Mouse (Mus musculus): ENCODE measurements around the gene Nmt1.

The Nmt1 gene

DNA sequence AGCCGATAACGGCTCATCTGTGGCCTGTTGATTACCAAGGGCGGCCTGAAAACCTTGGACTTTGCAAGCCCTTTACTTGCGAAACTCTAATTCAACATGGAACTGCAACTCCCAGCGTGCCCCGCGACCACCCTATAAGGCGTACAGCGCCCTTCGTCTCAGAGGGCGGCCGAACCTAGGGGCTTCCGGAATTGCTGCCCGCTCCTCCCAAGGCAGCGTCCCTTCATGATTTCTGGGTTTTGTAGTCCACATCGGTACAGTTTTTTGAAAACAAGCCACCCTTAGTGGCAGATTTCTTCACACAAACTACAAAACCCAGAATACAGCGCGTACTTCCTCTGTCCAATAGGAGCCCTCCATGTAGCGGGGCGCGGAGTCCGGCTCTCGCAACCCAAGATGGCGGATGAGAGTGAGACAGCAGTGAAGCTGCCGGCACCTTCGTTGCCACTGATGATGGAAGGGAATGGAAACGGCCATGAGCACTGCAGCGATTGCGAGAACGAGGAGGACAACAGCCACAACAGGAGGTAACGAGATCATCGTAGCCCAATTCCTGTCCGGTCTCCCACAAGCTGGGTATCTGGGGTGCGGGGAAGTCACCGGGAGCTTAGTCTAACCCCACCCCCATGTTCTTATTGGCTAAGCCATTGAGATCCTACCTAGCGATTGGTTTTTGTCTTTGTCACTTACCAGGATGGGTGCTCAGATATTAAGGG, at the start of gene Nmt1, which contains the start of gene Dcakd:
Gene Nmt1, plus strand, starts transcription at position 15 of the 716 bp plus-strand sequence.
Gene Dcakd, minus strand, starts transcription at position 158 of the 716 bp plus-strand sequence.
- DNase-seq = peak; percentile 98

DNA sequence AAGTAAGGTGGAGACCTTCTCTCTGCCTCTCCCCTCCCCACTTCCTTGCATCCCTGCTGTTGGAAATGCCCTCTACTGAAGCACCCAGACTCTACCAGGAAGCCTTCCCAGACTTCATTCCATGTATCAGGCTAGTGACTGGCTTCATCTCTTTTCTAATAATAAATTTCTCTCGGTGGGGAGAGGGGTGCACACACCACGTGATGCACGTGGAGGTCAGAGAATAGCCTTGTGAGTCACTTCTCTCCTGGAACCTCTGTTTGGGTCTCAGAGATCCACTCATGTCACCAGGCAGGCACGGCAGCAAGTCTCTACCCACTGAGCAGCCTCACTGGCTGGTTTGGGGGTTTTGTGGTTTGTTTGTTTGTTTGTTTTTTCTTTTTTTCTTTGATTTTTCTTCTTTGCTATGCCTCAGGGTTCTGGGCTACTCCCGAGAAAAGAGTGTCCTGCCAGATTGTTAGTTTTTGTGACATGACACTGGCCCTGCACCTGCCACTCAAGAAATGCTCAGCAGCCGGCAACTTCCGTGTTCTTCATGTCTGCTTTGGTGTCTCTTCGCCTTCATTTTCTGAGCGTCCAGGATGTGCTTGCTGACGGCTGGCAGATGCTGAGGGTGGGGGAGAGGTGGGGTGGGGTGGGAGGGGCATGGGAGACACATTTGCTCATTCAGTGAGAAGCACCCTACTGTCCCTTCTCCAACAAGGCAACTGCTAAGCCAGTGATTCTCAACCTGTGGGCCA, 46.7 kb upstream of the Nmt1 start:
- no peak for DNase-seq

DNA sequence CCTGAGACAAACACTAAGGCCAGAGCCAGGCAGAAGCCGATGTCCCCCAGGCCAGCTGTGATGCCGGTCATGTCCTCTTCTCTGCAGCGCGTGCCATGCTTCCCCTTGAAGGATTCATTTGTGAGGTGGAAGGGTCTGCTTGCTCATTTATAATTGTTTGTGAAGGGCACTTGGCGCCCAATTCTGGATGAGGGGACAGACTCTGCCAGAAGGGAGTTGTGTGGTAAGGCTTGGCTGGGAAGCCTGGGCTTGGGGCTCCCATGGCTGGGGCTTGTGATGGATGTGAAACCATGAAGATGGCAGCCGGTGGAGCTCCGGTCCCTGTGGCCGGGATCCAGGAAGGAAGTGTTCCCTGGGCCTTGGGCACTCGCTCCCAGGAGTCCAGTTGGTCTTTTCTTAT, 43.9 kb upstream of the Nmt1 start:
- DNase-seq = no peak

DNA sequence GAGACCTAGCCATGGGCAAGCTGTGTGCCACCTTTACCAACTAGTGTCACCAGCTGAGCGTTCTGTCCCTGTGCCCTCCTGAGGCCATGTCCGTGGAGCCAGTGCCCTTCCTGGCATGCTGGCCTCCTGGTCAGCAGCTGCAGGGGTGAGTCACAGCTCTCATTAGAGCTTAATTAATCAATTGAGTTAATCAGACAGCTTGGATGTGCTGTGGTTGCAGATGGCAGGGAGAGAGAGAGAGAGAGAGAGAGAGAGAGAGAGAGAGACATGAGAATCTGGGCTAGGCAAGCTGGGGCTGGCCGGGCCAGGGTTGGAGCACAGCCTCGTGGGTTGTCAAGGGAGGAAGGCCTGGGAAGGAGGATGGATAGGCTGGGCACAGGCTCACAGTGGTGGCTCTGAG, 43.4 kb upstream of the Nmt1 start:
- no peak for DNase-seq

DNA sequence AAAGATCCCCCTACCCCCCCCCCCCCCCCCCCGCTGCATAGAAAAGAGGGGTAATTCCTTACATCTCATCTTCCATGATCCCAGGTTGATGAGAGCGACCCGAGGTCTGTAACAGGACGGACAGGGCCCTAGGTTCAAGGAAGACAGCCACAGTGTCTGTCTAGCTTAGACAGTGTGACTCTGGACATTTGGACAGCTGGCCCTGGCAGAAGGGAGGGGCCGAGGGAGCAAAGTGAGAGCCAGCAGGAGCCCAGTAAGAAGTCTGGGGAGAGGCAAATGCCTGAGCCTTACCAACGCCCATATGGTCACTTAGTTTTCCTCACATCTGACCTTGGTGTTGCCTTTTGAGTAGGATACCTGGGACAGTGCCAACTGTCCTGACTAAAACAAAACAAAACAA, 42.8 kb upstream of the Nmt1 start:
- no peak for DNase-seq

DNA sequence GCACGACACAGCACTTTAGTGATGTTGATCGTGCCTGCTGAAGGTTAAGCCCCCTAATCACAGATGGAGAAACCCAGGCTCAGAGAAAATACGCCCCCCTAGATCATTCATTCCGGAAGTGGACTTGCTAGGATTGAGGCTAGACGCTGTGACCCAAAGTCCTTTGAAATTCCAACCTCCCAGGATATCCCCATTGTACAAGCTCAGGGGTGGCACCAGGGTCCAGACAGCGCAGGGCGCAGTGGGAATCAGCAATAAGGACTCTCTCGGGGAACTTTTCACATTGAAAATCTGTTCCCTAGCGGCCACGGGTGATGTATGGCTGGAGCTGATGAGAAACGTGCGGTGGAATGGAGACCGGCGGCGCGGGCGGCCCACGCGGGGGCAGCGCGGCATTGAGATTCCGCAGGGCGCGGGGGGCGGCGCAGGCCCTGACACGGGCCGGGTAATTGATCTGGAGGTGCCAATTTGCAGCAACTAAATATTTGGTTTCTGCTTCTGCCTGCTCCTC, 38.3 kb upstream of the Nmt1 start:
- DNase-seq = no peak

DNA sequence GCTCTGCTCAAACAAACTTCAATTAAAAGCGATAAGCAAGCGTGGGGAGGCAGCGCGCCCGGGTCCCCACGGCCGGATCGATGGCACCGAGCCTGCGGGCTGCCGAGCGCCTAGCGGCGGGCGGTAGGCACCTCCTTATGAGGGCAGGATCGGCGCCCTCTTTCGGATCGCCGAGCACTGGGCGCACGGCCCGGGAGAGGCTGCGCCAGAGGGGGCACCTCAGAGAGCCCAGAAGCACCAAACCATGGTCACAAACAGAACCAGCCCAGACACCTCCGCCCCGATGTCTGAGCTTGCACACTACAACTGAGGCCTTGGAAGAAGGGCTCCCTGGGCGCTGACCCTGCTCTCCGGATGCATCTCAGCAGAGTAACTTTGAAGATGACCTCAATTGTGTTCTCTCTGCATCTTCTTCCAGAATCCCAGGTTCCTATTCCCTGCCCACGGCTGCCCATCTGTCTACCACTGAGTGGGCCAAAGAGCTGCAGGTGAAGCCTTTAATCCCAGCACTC, 37.8 kb upstream of the Nmt1 start:
- peak; percentile 23 for DNase-seq

DNA sequence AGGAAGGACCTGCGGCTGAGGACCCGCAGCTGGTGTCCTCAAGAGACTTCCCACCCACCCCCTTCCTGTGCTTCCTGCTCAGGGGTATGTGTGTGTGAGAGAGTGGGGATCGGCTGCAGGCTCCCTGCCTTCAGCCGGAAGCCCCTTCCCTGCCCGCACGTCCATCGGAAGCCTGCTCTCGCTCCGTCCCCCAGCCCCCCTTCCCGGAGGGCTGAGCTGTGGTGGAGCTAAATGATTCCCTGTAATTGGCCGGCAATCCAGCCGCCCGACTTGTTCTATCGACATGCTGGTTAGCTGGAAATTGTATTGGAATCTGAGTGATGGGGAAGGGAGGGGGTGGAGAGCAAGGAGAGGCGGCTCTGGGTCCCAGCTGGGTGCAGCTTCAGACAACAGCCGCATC, 36.3 kb upstream of the Nmt1 start:
- no peak for DNase-seq

DNA sequence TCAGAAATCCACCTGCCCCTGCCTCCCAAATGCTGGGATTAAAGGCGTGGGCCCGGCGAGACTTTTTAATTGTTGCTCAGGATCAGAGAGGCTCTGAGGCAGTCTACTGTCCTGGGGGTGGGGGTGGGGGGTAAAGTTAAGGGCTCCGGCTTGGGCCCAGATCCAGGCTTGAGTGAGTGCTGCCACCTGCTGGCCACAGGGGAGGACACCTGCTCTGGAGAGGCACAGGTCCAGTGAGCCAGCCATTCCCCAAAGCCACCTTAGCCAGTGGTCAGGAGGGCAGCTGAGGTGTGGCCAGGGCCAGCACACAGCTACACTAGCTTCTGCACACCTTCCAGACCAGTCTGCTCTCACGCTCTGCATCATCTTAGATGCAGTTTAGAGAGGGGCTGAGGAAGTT, 35.0 kb upstream of the Nmt1 start:
- DNase-seq = peak; percentile 46

DNA sequence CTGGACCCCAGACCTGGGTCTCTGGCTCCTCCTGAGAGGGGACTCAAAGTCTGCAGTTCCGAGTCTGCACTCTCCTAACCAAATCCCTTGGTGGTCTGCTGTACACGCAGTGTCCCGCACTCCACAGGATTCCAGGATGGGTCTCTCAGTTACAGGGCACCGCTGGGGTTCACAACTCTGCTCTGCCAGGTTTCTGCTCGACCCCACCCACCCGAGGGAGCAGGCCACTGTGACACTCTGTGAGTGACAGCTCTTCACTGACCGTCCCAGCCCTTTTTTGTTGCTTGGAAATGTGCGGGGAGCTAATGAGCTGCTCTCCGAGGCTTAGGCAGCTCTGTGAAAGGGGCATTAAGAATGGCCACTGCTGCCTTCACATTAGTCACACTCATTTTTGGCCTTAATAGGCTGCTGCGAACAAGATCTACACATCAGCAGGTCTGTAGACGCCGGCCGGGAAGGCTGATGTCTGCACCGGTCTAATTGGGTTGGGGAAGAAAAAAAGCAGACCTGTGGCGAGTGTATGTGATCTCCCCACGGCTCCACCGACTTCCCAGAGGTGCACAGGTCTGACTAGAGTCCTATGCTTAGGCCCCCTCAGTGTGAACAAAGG, 34.5 kb upstream of the Nmt1 start:
- DNase-seq = no peak

DNA sequence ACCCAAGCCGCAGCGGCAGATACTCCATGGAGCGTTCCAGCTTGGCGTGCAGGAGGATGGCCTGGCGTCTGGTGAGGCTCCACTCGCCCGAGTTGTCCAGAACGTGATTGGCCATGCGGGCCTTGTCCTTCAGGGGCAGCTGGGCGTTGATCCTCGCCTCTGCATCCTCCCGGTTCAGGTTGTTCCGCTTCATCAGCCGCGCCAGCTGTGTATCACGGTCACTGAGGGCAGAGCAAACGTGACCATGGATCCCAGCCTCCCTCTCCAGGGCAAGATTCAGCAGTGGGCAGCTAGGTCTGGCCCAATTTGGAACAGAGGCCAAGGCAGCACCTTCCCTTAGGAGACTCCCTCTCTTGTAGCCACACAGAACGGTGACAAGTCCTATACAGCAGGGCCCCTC, 33.0 kb upstream of the Nmt1 start:
- no peak for DNase-seq

DNA sequence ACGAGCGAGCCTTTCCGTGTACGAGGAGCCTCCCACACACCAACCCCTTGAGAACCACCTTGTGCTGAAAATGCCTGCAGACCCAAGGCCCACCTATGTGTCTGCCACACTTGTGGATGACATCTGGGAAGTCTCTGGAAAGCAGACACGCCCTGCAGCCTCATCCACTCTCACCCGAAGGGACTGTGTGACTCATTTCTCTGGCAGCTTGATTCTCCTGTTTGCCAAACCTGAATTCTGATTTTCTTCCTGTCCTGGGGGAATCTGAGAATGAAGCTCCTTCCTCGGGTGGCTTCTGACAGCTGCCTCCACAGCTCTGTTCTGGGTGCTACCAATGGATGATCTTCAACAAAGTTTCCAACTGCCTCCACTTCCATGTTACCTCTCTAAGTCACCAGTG, 31.6 kb upstream of the Nmt1 start:
- no peak for DNase-seq

DNA sequence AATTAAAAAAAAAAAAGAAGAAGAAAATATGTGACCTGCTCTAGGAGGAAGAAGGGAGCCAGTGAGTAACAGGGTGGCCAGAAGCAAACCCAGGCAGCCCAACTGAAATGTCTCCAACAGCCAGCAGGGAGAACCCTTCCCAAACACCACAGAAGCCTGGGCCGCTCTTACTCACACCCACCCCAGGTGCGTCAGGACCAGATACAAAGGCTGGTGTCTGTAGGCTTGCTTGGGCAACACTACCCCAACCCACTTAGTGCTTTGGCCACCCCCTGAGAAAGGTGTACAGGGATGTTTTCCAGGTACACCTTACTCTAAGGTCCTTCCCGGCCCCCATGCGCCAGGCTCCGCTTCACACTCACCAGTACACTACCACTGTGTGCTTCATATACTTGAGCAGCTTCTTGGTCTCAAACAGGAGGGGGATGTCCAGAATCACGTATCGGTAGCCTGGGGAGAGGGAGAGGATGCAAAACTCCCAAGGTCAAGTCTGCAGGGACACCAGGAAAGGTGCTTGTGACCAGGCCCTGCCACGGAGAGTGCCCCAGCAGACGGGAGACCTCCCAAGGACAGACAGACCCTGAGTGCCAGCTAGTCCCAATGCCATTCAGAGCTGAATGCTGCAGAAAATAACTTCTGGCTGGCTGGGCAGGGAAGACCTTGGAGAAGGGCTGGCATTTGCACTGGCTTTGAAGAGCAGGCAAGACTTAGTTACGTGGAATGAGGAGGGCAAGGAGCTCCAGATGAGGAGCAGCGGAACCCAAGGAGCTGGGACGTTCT, 30.8 kb upstream of the Nmt1 start:
- DNase-seq = no peak

DNA sequence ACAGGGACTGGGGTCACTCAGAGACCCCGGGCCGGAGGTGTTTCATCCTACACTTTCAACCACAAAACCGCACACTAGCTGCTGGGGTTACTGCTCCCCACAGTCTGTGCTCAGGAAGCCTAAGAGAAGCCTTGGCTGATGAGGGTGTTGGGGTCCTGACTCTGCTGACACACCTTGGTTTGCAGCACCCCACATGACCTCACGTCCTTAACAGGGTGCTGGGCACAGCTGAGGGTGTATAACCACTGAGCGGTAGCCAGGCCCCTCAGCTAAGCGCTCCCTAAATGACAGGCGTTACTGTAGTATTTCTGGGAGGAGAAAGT, 29.8 kb upstream of the Nmt1 start:
- DNase-seq = no peak

DNA sequence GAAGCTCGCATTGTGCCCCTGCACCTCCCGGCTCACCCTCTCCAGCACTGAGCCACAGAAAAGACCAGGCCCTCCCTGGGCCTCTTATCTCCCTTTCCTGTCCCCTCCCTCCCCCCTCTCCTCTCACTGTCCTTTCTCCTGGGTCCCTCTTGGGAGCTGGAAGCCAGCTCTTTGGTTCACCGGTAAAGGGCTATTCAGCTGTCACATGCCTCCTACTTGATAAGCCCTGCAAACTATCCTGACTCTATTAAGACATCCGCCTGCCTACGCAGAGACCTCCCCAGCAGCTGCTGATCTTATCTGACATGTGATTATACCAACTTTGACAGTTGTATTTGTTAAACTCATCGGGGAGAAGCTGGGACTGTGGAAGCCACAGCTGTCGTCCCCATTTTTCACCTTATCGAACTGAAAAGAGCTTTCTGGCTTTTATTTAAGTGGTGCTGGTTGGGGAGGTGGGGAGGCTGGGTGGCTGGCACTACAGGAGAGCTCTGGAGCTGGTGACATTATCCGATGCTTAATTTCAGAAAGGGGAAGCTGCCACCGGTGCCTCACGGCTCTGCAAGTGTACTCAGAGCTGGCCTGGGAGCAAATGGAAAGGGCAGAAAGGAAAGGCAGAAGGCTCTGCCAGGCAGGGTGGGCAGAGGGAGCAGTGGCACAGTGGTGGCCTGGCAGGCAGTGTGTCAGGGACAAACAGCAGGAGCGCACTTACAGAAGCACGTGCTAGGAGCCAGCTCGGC, 29.2 kb upstream of the Nmt1 start:
- DNase-seq = no peak

DNA sequence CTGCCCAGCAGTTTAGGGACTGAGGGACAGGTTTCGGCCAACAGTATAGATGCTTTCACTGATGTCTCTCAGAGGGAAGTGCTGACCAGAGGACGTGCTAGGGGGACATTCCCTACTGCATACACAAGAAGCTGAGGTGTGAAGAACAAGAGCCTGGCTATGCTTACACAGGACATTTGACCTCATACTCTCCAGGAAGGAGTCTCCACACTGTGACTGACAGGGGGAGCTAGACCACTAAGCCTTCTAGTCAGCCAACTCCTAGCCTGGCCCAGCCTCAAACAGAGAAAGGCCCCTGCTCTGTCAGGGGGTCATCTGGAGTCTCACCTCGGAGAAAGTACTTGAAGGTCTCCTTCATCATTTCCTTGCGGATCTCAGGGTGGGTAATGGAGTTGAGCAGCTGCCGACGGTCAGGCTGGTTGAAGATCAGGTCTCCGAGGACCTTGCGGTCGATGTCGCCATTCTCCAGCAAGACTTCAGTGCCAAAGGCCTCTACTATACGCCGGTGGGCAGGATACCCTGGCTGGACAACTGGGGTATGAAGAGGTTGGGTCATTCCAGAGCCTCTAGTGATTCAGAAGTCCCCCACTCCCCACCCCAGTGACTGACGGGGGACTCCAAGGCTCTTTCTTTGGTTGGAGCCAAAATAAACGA, 28.5 kb upstream of the Nmt1 start:
- DNase-seq = no peak

DNA sequence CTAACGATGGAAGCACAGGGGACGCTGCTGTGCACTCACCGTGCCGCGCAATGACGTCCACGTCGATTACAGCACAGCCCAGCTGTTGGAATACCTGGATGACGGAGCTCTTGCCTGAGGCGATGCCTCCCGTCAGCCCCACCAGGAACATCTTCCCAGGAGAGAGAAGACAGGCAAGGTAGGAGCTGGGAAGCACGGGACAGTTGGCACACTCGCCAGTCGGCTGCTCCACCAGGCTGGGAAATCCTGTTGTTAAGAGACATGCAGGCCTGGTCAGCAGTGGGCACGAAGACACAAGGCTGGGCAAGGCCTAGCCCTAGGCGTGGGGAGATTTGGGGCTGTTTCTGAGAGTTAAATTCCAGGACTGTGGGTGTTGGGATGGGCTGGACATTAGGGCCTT, 27.9 kb upstream of the Nmt1 start:
- no peak for DNase-seq

DNA sequence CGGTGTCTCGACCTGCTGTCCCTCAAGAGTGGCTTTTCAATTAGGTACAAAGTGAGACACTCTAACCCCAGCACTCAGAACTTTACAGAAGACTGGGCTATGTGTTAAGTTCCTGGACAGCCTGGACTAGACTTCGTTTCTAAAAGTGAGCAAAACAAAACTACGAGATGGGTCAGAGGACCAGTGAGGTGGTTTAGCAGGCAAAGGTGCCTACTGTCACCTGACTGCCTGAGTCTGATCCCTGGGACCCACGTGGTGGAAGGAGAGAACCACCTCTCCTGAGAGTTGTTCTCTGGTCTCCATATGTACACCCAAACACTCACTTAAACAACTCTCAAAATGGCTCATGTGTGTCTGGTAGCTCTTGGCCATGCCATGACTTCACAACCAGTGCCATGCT, 26.9 kb upstream of the Nmt1 start:
- DNase-seq = no peak

DNA sequence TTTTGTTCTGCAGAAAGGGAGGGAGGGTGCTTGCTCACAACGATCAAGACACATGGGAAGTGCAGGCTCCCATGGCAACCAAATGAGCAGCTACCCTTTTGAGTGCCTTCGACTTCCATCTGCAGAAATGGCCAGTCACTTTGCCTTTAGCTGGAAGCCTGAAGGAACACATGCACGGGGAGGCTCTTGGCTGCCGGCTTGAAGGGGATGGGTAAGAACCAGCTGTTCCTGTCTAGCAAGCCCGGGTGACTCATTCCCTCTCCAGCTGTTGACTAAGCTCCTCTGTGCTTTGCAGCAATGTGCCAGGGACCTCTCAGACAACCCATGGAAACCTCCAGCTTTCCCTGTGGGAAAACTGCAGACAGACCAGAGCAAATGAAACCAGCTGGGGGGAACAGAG, 24.8 kb upstream of the Nmt1 start:
- peak; percentile 56 for DNase-seq

DNA sequence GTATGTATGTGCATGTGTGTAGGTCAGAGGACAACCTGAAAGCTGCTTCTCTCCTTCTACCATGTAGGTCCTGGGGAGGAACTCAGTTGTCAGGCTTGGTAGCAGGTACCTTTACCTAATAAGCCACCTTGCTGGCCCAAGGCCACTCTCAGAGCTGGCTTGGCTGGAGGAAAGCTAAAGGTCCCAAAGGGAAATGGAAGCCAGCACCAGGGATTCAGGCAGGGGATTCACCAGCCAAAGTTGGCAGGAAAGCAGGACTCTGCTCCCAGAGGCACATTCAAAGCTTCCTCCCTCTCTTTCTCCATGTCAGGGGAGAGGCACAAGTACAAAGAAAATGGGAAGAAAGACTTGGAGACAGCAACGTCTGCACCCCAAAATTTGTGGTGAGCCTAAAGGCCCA, 23.1 kb upstream of the Nmt1 start:
- DNase-seq = no peak

DNA sequence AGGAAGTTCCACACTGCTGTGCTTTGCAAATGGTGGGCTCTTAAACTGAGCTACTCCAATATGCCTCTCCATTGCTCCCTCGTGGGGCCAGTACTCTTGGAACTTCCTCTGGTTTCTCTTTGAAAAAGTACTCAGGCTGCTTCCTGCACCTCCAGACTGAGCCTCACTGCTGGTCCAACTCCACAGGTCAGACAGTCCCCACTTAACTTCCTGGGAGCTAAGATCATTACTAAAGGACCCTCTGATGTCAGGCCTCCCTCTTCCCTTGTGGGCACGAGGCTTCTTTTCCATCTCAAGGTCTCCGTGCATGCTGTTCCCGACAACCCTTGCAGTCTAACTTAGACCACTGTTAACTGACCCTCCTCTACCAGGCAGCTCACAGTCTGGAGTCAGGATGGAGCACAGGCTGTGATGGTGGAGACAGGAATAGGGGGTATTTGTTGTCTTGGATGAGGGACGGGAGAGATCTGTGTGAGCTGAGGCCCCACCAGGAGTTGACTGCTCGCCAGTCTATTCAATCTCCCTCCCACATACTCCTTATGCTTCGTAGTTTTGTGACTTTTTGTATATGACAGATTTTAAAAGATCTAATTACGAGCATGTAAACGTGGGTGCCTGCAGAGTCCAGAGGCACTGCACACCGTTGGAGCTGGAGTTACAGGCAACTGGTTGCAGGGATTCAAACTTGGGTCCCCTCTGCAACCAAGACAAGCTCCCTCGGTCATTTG, 22.6 kb upstream of the Nmt1 start:
- no peak for DNase-seq
